Mouse (Mus musculus): Measurements from ENCODE around the gene Gucy2g. TPM values are rescaled to one million over a fixed set of nuclear protein-coding genes. Genes with fewer than 3 reads are reported as not detected.

Gucy2g gene
- polyA plus RNA-seq, 1 experiment from 2014 or later: not detected

DNA sequence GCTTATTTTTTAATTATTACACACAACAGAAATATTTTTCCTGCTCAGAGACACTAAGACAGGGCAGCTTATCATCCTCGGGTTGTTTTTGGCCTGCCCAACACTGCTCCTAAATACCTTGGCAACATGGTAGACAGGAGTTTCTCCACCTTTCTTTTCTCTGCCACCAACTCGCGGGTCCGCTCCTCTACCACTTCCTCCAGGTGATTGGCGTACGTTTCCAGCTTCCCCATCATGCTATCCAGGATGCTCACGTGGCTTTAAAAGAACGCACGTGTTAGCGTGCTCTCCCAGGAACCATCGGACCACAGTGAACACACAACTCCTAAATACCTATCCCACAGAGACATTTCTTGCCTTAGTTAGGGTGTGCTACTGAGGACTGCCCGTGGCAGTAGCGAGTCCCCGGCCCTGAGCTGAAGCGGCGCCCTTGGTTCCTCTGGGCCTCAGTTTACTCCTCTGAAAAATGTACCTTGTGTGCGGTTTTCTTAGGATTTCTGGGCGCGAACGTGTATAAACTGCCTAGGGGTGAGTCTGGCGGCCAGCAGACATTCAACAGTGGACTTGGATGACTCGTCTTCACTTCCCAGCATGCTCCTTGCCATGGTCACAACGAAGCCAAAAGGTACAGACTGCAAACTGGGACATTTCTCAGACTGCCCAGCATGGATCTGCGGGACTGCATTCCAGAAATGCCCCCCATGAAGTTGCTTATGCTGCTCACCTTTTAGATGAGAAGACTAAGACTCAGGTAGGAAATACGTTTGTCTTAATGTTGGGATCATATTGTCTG lies 33.1 kb downstream of the Gucy2g start:
- no peak for ATAC-seq (ENCODE audit: insufficient number of reproducible peaks, insufficient read depth, low FRiP score, low read depth)
- WGBS: 62% methylated on average over 25 of the region's 25 CpGs

DNA sequence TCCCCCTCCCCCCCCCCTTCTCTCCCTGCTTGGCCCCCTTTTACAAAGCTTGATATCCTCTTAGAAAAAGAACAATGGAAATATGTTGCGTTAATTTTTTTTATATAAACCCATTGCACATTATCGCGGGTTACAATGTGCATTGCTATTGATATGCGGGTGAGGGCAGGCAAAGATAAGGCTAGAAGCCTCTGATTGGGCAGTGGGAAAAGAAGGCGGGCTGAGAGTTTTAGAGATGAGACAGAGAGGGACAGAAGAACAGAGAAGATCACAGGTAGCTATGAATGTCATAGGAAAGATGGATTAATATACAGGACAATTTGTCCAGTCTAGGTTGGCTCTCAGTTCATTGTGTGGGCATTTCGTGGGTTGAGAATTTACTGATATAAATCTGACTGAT lies 33.8 kb downstream of the Gucy2g start:
- WGBS: 56% methylated on average over 6 of the region's 6 CpGs
- H3K9me3 ChIP-seq (ENCODE audit: control insufficient read depth, low read depth, low read length): no peaks in the 10 kb centered on the region
- no peak overlapping the region for H3K4me3 ChIP-seq (ENCODE audit: low read depth, low read length)
- no peak overlapping the region for H3K9ac ChIP-seq (replicated peaks; ENCODE audit: low read depth, low read length)
- no peak overlapping the region for H3K4me2 ChIP-seq (replicated peaks; ENCODE audit: low read depth, low read length)
- no peaks in the 10 kb centered on the region for H3K27me3 ChIP-seq (ENCODE audit: control insufficient read depth, insufficient read depth, low read length)
- ATAC-seq (ENCODE audit: insufficient number of reproducible peaks, insufficient read depth, low FRiP score, low read depth): no peak
- no peaks in the 10 kb centered on the region for H3K4me1 ChIP-seq (ENCODE audit: control insufficient read depth, insufficient read depth, low read length)
- H3K27ac ChIP-seq (ENCODE audit: low read length): no peak overlapping the region
- no peaks in the 10 kb centered on the region for H3K36me3 ChIP-seq (ENCODE audit: control insufficient read depth, insufficient read depth, low read length)

More for the DNA sequence above, 33.1 kb downstream of the Gucy2g start:
- Histone ChIP-seq H3K27ac (ENCODE audit: low read length) (no peak overlapping the region), H3K9ac (replicated peaks; ENCODE audit: low read depth, low read length) (no peak overlapping the region), H3K4me3 (ENCODE audit: low read depth, low read length) (no peak overlapping the region), H3K27me3 (ENCODE audit: control insufficient read depth, insufficient read depth, low read length) (no peaks in the 10 kb centered on the region), H3K4me2 (replicated peaks; ENCODE audit: low read depth, low read length) (no peak overlapping the region), H3K36me3 (ENCODE audit: control insufficient read depth, insufficient read depth, low read length) (no peaks in the 10 kb centered on the region), H3K9me3 (ENCODE audit: control insufficient read depth, low read depth, low read length) (no peaks in the 10 kb centered on the region), H3K4me1 (ENCODE audit: control insufficient read depth, insufficient read depth, low read length) (no peaks in the 10 kb centered on the region)

DNA sequence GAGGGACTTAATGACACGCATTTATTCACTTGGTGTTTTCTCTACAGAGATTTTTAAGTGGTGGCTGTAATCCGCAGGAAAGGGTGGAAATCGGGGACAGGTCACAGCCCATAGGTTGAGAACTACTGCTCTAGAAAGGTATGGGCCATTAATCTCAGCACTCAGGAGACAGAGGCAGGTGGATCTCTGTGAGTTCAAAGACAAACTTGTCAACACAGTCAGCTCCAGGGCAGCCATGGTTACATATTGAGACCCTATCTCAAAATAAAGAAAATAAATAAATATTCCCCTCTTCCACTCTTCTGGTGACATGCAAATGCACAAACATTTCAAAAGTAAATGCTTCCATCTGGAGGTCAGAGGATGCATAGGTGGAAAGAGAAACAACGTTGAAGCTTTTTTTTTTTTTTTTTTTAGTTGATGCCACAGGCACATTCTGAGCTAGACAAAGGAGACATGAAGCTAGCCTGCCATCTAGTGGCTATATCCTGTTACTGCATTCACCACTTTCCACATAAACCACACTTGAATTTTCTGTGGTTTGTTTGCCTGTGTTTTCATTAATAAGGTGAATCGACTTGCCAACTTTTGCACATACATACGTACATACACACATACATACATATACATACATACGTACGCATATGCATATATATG lies 34.4 kb downstream of the Gucy2g start:
- Histone ChIP-seq H3K4me2 (replicated peaks; ENCODE audit: low read depth, low read length) (no peak overlapping the region), H3K27me3 (ENCODE audit: control insufficient read depth, insufficient read depth, low read length) (no peaks in the 10 kb centered on the region), H3K9me3 (ENCODE audit: control insufficient read depth, low read depth, low read length) (no peaks in the 10 kb centered on the region), H3K27ac (ENCODE audit: low read length) (no peak overlapping the region), H3K4me3 (ENCODE audit: low read depth, low read length) (no peak overlapping the region), H3K9ac (replicated peaks; ENCODE audit: low read depth, low read length) (no peak overlapping the region), H3K4me1 (ENCODE audit: control insufficient read depth, insufficient read depth, low read length) (no peaks in the 10 kb centered on the region), H3K36me3 (ENCODE audit: control insufficient read depth, insufficient read depth, low read length) (no peaks in the 10 kb centered on the region)
- WGBS: 38% methylated on average over 8 of the region's 8 CpGs
- no peak for ATAC-seq (ENCODE audit: insufficient number of reproducible peaks, insufficient read depth, low FRiP score, low read depth)

DNA sequence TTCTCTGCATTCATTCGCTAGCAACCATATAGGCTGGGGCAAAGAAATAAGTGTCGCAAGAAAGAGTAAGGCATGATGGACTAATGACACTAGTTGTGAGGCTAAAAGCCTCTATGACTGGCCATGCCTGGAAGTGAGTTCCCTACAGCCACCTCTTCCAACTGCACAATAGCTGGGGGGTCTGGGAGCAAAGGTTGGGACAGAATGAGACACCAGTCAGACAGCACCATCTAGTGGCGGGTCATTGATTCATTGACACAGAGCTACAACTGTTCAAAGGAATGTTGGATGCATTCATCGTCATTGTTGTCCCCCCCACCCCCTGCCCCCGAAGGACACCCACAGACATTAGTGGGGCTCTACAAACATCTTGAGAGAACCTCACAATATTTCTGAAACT lies 42.7 kb downstream of the Gucy2g start:
- 0 out of 2 replicates have a peak, but pooled peaks have one; percentile 34 for ATAC-seq (ENCODE audit: insufficient number of reproducible peaks, insufficient read depth, low FRiP score, low read depth)
- Histone ChIP-seq H3K36me3 (ENCODE audit: control insufficient read depth, insufficient read depth, low read length) (no peaks in the 10 kb centered on the region), H3K27ac (ENCODE audit: low read length) (no peak overlapping the region)

DNA sequence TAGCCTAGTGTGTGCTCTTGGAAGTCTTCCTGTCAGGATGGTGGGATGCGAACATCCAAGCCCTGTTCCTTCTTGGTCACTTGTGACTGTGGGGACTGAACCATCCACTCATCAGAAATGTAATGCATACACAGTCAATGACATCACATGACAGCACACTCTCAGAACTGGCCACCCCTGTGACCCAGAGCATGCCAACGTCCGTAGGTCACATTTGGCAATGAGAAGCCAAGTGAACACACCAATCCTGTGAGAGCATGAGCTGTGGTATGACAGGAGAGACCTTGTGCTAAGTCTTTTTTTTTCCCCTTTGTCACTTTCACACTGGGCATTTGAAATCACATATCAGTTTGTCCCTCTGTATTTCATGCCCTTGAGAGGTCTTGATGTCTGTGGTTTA lies 45.5 kb downstream of the Gucy2g start:
- ATAC-seq (ENCODE audit: insufficient number of reproducible peaks, insufficient read depth, low FRiP score, low read depth): no peak
- WGBS: 79% methylated on average over 3 of the region's 3 CpGs
- Histone ChIP-seq H3K4me1 (ENCODE audit: control insufficient read depth, insufficient read depth, low read length) (peaks cover 14% of the 10 kb centered on the region), H3K36me3 (ENCODE audit: control insufficient read depth, insufficient read depth, low read length) (no peaks in the 10 kb centered on the region), H3K4me3 (ENCODE audit: low read depth, low read length) (no peak overlapping the region), H3K4me2 (replicated peaks; ENCODE audit: low read depth, low read length) (no peak overlapping the region), H3K27me3 (ENCODE audit: control insufficient read depth, insufficient read depth, low read length) (no peaks in the 10 kb centered on the region), H3K27ac (ENCODE audit: low read length) (no peak overlapping the region), H3K9ac (replicated peaks; ENCODE audit: low read depth, low read length) (no peak overlapping the region), H3K9me3 (ENCODE audit: control insufficient read depth, low read depth, low read length) (no peaks in the 10 kb centered on the region)

More for the DNA sequence above, 42.7 kb downstream of the Gucy2g start:
- H3K4me3 ChIP-seq (ENCODE audit: low read depth, low read length): no peak overlapping the region
- no peaks in the 10 kb centered on the region for H3K9me3 ChIP-seq (ENCODE audit: control insufficient read depth, low read depth, low read length)
- H3K4me1 ChIP-seq (ENCODE audit: control insufficient read depth, insufficient read depth, low read length): peaks cover 14% of the 10 kb centered on the region
- WGBS: 33% methylated on average over 5 of the region's 5 CpGs
- no peak overlapping the region for H3K4me2 ChIP-seq (replicated peaks; ENCODE audit: low read depth, low read length)
- H3K27me3 ChIP-seq (ENCODE audit: control insufficient read depth, insufficient read depth, low read length): no peaks in the 10 kb centered on the region
- H3K9ac ChIP-seq (replicated peaks; ENCODE audit: low read depth, low read length): no peak overlapping the region

DNA sequence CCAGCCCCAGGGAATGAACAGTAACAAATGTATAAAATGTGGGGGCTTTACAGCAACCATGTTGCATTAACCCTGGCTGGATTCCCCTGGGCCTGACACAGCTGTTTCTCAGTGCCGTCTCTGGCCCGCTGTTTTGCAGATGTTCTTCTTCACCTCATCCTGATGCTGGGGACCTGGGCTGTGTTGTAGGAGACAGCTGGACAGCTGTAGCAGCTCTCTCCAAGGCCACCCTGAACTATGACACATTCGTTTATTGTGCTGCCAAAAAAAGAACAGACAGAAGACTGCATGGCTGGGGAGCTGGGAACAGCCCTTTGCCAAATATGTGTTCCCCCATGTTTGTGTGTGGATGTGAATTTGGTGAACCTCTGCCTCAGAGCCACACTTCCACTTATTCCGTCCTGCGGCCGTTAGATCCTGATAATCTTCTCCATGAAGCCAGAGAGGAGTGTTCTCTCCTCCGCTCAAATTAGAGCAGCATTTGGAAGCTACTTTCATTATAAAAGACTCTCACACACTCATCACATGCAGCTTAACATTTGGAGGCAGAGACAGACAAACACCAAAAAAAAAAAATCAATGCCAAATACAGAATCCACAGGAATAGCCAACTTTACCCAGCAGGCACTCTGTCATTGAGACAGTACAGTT lies 46.4 kb downstream of the Gucy2g start:
- ATAC-seq (ENCODE audit: insufficient number of reproducible peaks, insufficient read depth, low FRiP score, low read depth): peak; percentile 74; the same call in 1 of the 2 replicates
- Histone ChIP-seq H3K9me3 (ENCODE audit: control insufficient read depth, low read depth, low read length) (no peaks in the 10 kb centered on the region), H3K36me3 (ENCODE audit: control insufficient read depth, insufficient read depth, low read length) (no peaks in the 10 kb centered on the region), H3K27ac (ENCODE audit: low read length) (peak overlapping the region; percentile 12; the same call in 1 of the 2 replicates), H3K4me3 (ENCODE audit: low read depth, low read length) (no peak overlapping the region), H3K4me1 (ENCODE audit: control insufficient read depth, insufficient read depth, low read length) (peaks cover 14% of the 10 kb centered on the region), H3K27me3 (ENCODE audit: control insufficient read depth, insufficient read depth, low read length) (no peaks in the 10 kb centered on the region), H3K9ac (replicated peaks; ENCODE audit: low read depth, low read length) (no peak overlapping the region), H3K4me2 (replicated peaks; ENCODE audit: low read depth, low read length) (no peak overlapping the region)
- 45% methylated on average over 7 of the region's 7 CpGs for WGBS

DNA sequence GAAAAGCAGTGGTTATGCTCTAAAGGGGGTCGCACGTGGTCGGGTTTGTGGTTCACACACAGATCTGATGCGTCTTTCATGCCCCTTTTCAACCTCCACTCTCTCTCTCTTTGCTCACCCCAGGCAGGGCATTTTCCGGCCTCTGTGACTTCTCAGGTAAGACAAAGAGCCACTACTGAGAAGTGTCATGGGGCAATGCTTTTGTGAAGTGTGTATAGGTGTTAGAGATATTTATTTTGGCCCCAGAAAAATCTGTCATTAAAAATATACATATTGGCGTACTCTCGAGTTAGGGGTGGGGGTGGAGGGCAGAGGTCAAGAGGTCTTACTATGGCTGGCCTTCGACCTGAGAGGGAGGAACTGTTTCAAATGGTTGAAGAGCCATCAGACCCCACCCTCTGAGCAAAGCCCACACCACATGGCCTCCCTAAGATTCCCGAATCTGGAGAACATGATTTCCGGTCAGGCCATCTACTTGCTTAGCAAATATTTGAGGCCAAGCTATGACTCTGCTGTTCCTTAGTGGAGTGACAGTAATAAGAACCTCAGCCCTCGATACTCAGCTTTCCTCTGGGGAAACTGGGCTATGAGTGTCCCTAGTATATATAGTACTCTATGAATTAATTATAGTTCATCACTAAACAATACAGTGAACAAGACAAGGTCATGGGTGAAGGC lies 47.2 kb downstream of the Gucy2g start:
- no peak overlapping the region for H3K9ac ChIP-seq (replicated peaks; ENCODE audit: low read depth, low read length)
- 63% methylated on average over 11 of the region's 11 CpGs for WGBS
- H3K4me1 ChIP-seq (ENCODE audit: control insufficient read depth, insufficient read depth, low read length): peaks cover 14% of the 10 kb centered on the region
- ATAC-seq (ENCODE audit: insufficient number of reproducible peaks, insufficient read depth, low FRiP score, low read depth): peak; percentile 7; the same call in 1 of the 2 replicates
- no peak overlapping the region for H3K4me3 ChIP-seq (ENCODE audit: low read depth, low read length)
- no peaks in the 10 kb centered on the region for H3K9me3 ChIP-seq (ENCODE audit: control insufficient read depth, low read depth, low read length)
- H3K36me3 ChIP-seq (ENCODE audit: control insufficient read depth, insufficient read depth, low read length): no peaks in the 10 kb centered on the region
- H3K4me2 ChIP-seq (replicated peaks; ENCODE audit: low read depth, low read length): no peak overlapping the region
- peak overlapping the region; percentile 12; the same call in 1 of the 2 replicates for H3K27ac ChIP-seq (ENCODE audit: low read length)
- H3K27me3 ChIP-seq (ENCODE audit: control insufficient read depth, insufficient read depth, low read length): no peaks in the 10 kb centered on the region
